Mouse (Mus musculus) cerebellum, adult 9-10 months (tissue): ENCODE measurements around the gene Spout1.
"Not testable (repeated sequence)": the region's sequence is repeated elsewhere in the genome, so short reads cannot be mapped to it uniquely, and the experiment has no call there.

Experiments
- DNase-seq: peaks from one replicate; pipeline ENCODE4 v3.0.0; 2022

Spout1 gene

GRCm38 (mm10) chr2:30177700-30178675 lies at the start of gene Spout1:
TSS of gene Spout1 (minus strand) at chr2:30178459.
- peak; percentile 94 for DNase-seq

- DNase-seq, result no peak
These were observed 38.0 kb upstream of the Spout1 start for GRCm38 (mm10) chr2:30216293-30216692.

DNA sequence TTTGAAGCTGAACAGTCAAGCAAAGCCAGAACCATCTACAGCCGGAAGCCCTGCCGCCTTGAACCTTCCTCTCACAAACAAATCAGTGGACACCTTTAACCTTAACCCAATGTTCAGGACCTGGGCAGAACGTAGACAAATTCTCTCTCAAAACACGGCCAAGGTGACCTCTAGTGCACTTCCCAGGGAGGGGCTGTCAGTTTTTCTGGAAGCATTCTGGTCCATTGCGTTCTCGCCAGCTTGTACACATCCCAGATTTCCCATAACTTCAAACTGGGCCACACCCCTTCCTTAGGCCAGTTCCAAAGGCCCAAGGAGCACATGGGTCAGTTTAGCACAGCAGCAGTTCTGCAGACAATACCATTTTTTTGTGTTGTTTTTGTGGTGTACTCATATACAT lies 37.2 kb upstream of the Spout1 start:
- no peak for DNase-seq

GRCm38 (mm10) chr2:30214745-30215144 lies 36.5 kb upstream of the Spout1 start:
- DNase-seq, result no peak

GRCm38 (mm10) chr2:30212951-30213350 lies 34.7 kb upstream of the Spout1 start:
- no peak for DNase-seq

GRCm38 (mm10) chr2:30212169-30212545 lies 33.9 kb upstream of the Spout1 start:
- DNase-seq, result no peak

DNA sequence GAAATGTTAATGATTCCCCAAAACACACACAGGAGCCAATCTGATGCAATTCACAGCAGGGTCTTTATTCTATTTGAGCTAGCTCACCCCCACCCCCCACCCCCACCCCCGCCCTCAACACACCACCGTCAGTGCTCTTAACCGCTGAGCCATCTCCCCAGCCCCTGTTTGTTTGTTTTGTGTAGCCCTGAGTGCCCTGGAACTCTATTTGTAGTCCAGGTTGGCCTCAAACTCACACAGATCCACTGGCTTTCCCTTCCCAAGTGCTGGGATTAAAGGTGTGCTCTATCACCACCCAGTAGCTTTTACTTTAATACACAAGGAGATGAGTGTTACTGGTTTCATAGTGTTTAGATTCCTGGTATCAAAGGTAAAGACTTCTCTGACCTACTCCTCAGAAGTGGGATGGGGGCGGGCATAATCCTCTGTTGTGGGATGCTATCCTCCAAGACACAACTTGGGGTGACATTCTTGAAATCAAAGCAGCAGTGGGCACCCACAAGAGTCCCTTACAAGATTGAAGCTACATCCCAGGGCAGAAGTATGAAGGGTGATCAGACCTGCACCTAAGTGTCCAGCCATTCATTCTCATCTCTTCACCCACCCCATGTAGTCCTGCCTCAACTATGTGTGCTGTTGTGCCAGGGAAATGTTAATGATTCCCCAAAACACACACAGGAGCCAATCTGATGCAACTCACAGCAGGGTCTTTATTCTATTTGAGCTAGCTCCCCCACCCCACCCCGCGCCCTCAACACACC lies 33.3 kb upstream of the Spout1 start:
- no peak for DNase-seq

DNA sequence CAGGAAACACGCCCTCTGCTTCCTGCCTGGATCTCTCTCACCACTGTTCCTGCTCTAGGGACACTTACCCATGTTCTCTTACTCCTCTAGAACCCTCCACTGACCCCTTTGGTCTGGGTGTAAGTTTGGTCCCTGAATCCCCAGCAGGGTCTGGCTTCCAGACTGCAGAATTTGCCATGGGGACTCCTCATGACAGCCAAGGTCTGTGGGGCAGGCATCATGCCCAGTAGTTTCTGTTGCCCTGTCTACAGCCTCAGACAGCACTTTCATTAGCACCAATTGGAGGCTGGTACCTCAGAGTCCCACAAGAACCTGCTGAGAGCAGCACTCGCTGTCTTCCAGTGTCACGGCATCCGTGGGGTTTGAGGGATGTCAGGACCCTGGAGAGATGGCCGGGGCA lies 29.6 kb upstream of the Spout1 start:
- DNase-seq, result no peak

DNA sequence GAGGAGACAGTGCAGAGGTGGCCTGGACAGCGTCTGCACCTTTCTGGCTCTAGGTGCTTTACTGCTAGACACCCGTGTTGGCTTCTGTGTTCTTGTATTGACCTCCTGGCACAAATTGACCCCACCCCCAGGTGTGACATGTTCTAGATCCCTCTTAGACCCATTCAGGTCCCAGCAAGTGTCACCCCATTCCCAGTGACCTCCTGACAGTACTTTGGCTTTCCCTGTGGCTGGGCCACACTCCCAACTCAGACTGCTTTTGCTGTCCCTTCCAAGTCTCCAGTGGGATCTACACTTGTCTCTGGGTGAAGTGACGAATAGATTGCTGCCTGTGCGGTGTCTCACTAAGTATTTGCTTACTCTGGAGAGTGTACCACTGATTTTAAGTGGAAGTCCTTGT lies 29.1 kb upstream of the Spout1 start:
- DNase-seq, result no peak

DNA sequence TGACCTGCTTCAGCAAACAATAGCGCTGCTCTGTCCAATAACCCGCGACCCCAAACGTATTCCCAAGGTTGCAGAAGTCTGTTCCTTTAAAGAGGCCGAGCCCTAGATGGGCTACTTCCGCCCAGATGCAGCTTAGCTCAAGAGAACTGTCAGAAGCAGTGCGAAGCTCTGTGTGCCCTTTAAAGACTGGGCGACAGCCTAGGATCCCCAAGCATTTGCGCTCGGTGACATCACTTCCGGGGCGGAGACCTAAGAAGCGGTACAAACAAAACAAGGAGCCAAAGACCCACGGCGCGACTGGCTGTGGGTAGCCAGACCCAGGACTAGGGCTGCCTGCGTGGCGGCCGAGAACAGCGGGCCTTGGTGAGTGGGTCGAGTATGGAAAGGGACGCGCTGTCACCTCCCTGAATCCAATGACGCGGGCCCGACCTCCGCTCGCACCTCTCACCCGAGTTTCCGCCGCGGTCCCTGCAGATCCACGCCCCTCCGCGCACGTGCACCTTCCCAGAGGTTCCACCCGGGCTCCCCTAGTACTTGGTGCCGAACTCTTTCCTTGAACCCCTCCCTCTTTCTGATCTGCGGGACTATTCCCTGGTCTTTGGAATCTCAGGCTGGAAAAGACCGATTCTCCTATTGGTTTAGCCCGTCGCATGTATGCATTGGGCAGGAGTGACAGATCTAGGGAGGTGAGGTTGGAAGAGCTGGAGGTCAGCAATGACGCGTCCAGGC lies 27.5 kb upstream of the Spout1 start, which contains the start of gene Kyat1:
Gene Kyat1 (minus strand): TSS at position 219 of the 729 bp plus-strand sequence.
- peak; percentile 93 for DNase-seq

DNA sequence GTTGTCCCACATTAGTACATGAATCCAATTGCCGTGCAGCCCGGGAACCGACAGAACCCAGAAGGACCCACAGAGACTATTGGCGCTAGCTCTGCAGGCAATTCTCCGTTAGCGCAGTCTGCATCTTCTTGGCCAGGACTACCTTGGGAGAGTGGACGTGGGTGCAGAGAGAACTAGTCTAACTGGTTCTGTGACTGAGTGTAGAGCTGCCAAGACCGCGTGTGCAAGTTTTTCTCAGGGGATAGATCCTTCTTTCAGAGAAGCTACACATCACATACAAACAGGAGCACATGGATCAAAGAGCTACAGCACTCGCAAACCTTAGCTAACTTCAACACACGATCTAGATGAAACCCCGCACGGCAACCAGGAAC lies 27.0 kb upstream of the Spout1 start:
- no peak for DNase-seq

GRCm38 (mm10) chr2:30203439-30203838 lies 25.2 kb upstream of the Spout1 start:
- DNase-seq, result no peak

GRCm38 (mm10) chr2:30200388-30200925 lies 22.2 kb upstream of the Spout1 start:
- no peak for DNase-seq

DNA sequence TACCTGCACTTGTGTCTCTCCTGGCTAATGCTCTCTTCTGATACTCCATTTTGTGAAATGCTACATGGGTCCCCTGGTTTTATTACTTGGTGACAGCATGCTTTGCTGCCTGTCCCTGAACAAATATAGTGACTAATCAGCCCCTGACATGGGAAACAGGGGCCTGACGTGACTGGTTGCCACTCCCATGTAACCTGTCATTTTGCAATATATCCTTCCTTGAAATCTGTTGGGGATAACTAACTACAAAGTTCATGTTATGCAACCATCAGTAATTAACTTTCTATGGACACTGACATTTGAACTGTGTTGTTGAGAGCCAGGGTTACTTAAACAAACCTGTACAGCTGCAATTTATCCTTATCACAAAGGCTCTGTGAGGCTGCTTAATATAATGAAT lies 21.7 kb upstream of the Spout1 start:
- no peak for DNase-seq

DNA sequence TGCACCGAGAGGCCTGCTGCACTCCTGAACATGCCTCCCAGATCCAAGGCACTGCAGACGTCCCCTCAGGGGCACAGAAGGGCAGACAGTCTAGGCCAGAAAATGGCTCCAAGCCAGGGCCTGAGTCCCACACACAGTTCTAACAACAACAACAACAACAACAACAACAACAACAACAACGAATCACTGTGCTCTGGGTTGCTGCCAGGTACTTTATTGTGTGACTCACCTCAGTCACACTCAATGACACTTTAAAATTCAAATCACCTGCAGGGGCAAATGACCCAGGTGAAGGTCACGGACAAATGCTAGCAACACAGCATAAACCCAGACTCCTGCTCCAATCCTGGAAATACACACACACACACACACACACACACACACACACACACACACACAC lies 19.8 kb upstream of the Spout1 start:
- DNase-seq, result no peak

DNA sequence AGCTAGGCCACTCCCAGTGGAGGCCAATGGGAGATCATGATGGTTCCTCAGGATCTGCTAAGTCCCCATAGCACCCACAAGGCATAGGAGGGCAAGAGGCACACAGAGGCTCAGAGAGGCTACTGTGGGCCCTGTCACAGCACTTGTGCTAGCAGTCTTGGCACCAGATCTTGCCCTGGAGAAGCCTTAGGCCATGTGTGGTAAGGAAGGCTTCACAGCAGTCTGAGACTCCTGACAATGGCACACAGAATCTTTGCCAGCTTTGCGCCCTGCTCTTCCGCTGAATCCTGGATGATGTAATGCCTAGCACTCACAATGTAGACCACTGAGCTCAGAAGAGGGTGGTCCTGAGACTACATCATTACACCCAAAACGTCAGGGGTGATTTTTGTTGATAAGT lies 16.4 kb upstream of the Spout1 start:
- no peak for DNase-seq

GRCm38 (mm10) chr2:30191790-30192580 lies 13.7 kb upstream of the Spout1 start:
- no peak for DNase-seq

- DNase-seq, result no peak
These were observed 7.4 kb upstream of the Spout1 start for GRCm38 (mm10) chr2:30185681-30186080.

DNA sequence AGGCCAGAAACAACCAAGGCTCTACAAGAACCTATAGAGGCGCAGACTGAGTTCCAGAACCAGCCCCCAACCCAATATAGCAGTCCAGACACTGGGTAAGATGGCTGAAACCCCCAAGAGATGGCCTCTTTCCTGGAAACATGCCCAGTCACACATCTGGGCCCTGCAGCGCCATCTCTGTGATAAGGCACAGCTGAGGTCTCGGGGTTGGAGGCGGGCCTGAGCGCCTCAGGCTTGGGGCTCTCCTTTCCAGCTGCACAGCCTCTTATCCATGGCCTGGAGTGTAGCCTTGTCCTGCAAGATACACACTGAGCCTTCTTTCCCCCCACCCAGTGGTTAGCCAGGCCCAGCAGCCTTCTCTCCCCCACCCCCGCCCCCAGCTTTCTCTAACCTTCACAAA lies 7.0 kb upstream of the Spout1 start:
- DNase-seq, result no peak

DNA sequence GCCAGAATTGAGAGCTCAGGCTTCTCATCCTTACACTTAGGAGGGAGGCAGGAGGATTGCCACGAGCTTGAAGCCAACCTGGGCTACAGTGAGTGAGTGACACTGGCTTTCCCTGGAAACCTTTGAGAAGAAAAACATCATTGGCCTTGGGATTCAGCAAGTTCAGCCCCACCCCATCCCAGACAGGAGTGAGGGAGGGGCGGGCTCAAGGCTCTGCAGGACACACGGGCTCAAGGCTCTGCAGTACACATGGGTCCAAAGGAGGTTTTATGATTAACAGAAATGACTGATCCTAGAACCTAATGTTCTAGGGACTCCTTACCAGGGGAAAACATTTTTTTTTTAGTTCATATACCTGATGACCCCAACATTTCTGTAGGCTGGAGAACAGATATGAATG lies 5.5 kb upstream of the Spout1 start:
- no peak for DNase-seq

GRCm38 (mm10) chr2:30182424-30182823 lies 4.2 kb upstream of the Spout1 start:
- DNase-seq, result no peak

DNA sequence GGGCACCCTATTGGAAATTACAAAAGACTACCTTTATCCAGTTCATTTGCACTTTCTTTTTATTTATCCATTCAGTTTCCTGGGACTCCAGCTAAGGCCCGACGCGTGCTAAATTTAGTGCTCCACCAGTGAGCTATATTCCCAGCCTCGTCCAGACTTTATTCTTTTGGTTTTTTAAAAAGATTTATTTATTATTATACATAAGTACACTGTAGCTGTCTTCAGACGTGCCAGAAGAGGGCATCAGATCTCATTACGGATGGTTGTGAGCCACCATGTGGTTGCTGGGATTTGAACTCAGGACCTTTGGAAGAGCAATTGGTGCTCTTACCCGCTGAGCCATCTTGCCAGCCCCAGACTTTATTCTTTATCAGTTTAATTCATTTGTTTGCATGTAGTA lies 452 bp upstream of the Spout1 start:
- not testable (repeated sequence) for DNase-seq
